Mouse (Mus musculus): ENCODE results near the gene Vcp.
A peak's percentile ranks its signal among the peaks of the same experiment; 100 is the strongest.
"Not testable (repeated sequence)": the region's sequence is repeated elsewhere in the genome, so short reads cannot be mapped to it uniquely, and the experiment has no call there.

Gene Vcp

GRCm38 (mm10) chr4:43029749-43030148, 29.4 kb upstream of the Vcp start:
- no peak for DNase-seq (ENCODE audit: low spot score in 2 of 2)

- DNase-seq (ENCODE audit: low spot score in 2 of 2): no peak
These were observed 28.8 kb upstream of the Vcp start for GRCm38 (mm10) chr4:43029121-43029520.

- DNase-seq (ENCODE audit: low spot score in 2 of 2): peak; percentile 88 to 94
These were observed 25.0 kb upstream of the Vcp start, which contains the start of gene Pigo for GRCm38 (mm10) chr4:43025084-43025960. Gene Pigo (minus strand): TSS chr4:43025819.

- DNase-seq (ENCODE audit: low spot score in 2 of 2): no peak
These were observed 24.4 kb upstream of the Vcp start for GRCm38 (mm10) chr4:43024673-43025072.

- no peak for DNase-seq (ENCODE audit: low spot score in 2 of 2)
These were observed 21.0 kb upstream of the Vcp start for GRCm38 (mm10) chr4:43021341-43021740.

- no peak for DNase-seq (ENCODE audit: low spot score in 2 of 2)
These were observed 20.6 kb upstream of the Vcp start for GRCm38 (mm10) chr4:43020876-43021275.

- DNase-seq (ENCODE audit: low spot score in 2 of 2): no peak
These were observed 19.5 kb upstream of the Vcp start for GRCm38 (mm10) chr4:43019641-43020465.

GRCm38 (mm10) chr4:43019176-43019575, 18.9 kb upstream of the Vcp start:
- no peak for DNase-seq (ENCODE audit: low spot score in 2 of 2)

- no peak for DNase-seq (ENCODE audit: low spot score in 2 of 2)
These were observed 17.8 kb upstream of the Vcp start for GRCm38 (mm10) chr4:43018156-43018555.

GRCm38 (mm10) chr4:43012091-43012490, 11.8 kb upstream of the Vcp start:
- DNase-seq (ENCODE audit: low spot score in 2 of 2): no peak

- DNase-seq (ENCODE audit: low spot score in 2 of 2): peak; percentile 81 to 83
These were observed 10.1 kb upstream of the Vcp start, which contains the start of gene Fancg for GRCm38 (mm10) chr4:43010161-43011038. Gene Fancg (minus strand): TSS chr4:43010506.

GRCm38 (mm10) chr4:43005765-43006164, 5.5 kb upstream of the Vcp start:
- DNase-seq (ENCODE audit: low spot score in 2 of 2): peak in 1 of 2 experiments; percentile 60

GRCm38 (mm10) chr4:43004951-43005350, 4.6 kb upstream of the Vcp start:
- DNase-seq (ENCODE audit: low spot score in 2 of 2): no peak

- DNase-seq (ENCODE audit: low spot score in 2 of 2): no peak
These were observed 2.6 kb upstream of the Vcp start for GRCm38 (mm10) chr4:43002756-43003439.

- no peak for DNase-seq (ENCODE audit: low spot score in 2 of 2)
These were observed 965 bp upstream of the Vcp start for GRCm38 (mm10) chr4:43001272-43001671.

- peak; percentile 58 to 61 for DNase-seq (ENCODE audit: low spot score in 2 of 2)
These were observed 711 bp downstream of the Vcp start for GRCm38 (mm10) chr4:42999451-43000140.

GRCm38 (mm10) chr4:42998022-42998421, 2.3 kb downstream of the Vcp start:
- no peak for DNase-seq (ENCODE audit: low spot score in 2 of 2)

- no peak for DNase-seq (ENCODE audit: low spot score in 2 of 2)
These were observed 12.0 kb downstream of the Vcp start for GRCm38 (mm10) chr4:42988296-42988695.

- not testable (repeated sequence) for DNase-seq (ENCODE audit: low spot score in 2 of 2)
These were observed 19.8 kb downstream of the Vcp start for GRCm38 (mm10) chr4:42980467-42980866.

GRCm38 (mm10) chr4:42978062-42978461, 22.2 kb downstream of the Vcp start:
- DNase-seq (ENCODE audit: low spot score in 2 of 2): no peak

Data from thymus, postnatal 10 days (tissue).